Mouse (Mus musculus): ENCODE results near the gene Cldn19.

GRCm38 (mm10) chr4:119284861-119285260, 29.6 kb downstream of the Cldn19 start:
- no peak for TF ChIP-seq CTCF (IDR thresholded peaks at IDR 0.05; ENCODE audit: low read depth)
- TF ChIP-seq EP300 (optimal IDR thresholded peaks at IDR 0.05): no peak
